Mouse (Mus musculus) cerebellum, adult 2 months (tissue): ENCODE measurements around the gene Cyp2j13. TPM values are rescaled to one million over a fixed set of nuclear protein-coding genes. Genes with fewer than 3 reads are reported as not detected.
"Not testable (repeated sequence)": the region's sequence is repeated elsewhere in the genome, so short reads cannot be mapped to it uniquely, and the experiment has no call there.

Source experiments
- DNase-seq, 2 experiments: peaks; one replicate each; pipeline ENCODE4 v3.0.0; 2021
- H3K27ac ChIP-seq: fragments of 200-500 bp; 2 replicates; pipeline ENCODE4 v1.5.1; 2012; ENCODE audit warnings: low read length, control low read depth, inconsistent platforms; ENCODE audit not compliant: insufficient read depth
- H3K27me3 ChIP-seq: fragments of 200-500 bp; 2 replicates; pipeline ENCODE4 v1.6.1; 2012; ENCODE audit warnings: inconsistent platforms, mild to moderate bottlenecking, low read length, moderate library complexity; ENCODE audit not compliant: control insufficient read depth, insufficient read depth
- H3K4me1 ChIP-seq: fragments of 200-500 bp; 2 replicates; pipeline ENCODE4 v1.6.1; 2011; ENCODE audit warnings: low read length; ENCODE audit not compliant: control insufficient read depth, insufficient read depth
- H3K4me3 ChIP-seq: fragments of 200-500 bp; replicated peaks from 2 replicates; pipeline ENCODE3; 2011; ENCODE audit warnings: mild to moderate bottlenecking, low read depth, low read length, control low read depth; ENCODE audit not compliant: insufficient read depth
- CTCF ChIP-seq: fragments of 200-500 bp; IDR thresholded peaks from 2 replicates; pipeline ENCODE4 v1.5.1; 2011; ENCODE audit warnings: low read depth, mild to moderate bottlenecking, control low read depth, low read length, moderate library complexity, borderline replicate concordance; ENCODE audit not compliant: insufficient read depth
- POLR2A ChIP-seq: fragments of 200-500 bp; IDR thresholded peaks from 2 replicates; pipeline ENCODE4 v1.6.1; 2011; ENCODE audit warnings: low read length, control low read depth, borderline replicate concordance; ENCODE audit not compliant: insufficient read depth
- WGBS: fragments of 180-500 bp; shearing (Covaris S2); methylation state at CpG from one replicate; pipeline ENCODE4 v1.1.7; 2018; 5-methylcytosine and 5-hydroxymethylcytosine counted together
- polyA plus RNA-seq: library from polyadenylated mRNA; depleted of rRNA; stranded (reverse); fragments of >200 nt; gene quantifications from 2 replicates; pipeline ENCODE4 v1.2.3, GENCODE M21; 2012; rRNA removed

Cyp2j13 gene
- polyA plus RNA-seq, 1 experiment = not detected

- Histone ChIP-seq H3K27me3 (no peaks in the 10 kb centered on the region), H3K4me3 (no peak overlapping the region), H3K27ac (no peak overlapping the region), H3K4me1 (no peaks in the 10 kb centered on the region)
- DNase-seq = no peak
- TF ChIP-seq CTCF = no peak
- TF ChIP-seq POLR2A = no peak
Observed at GRCm38 (mm10) chr4:96022803-96023202, 54.5 kb downstream of the Cyp2j13 start.

- no peak for TF ChIP-seq POLR2A
- DNase-seq = no peak
- Histone ChIP-seq H3K4me1 (no peaks in the 10 kb centered on the region), H3K27me3 (no peaks in the 10 kb centered on the region), H3K27ac (no peak overlapping the region), H3K4me3 (no peak overlapping the region)
- 100% methylated on average over 1 of the region's 1 CpGs for WGBS
Observed at GRCm38 (mm10) chr4:96016875-96017274, 60.5 kb downstream of the Cyp2j13 start.

GRCm38 (mm10) chr4:95982221-95982620 lies 95.1 kb downstream of the Cyp2j13 start:
- not testable (repeated sequence) for DNase-seq, H3K4me1 ChIP-seq, H3K4me3 ChIP-seq, H3K27me3 ChIP-seq, H3K27ac ChIP-seq
- WGBS = 97% methylated on average over 17 of the region's 17 CpGs

Other genes starting within 250 kb of the Cyp2j13 start
- gene Hook1, start 110.3 kb downstream of the Cyp2j13 start, polyA plus RNA-seq = 48.1 and 57.5 TPM in 2 replicates
- 5.7 and 7.9 TPM in 2 replicates for gene Cyp2j12, start 63.6 kb upstream of the Cyp2j13 start, polyA plus RNA-seq
- gene Cyp2j7, start 159.1 kb upstream of the Cyp2j13 start, polyA plus RNA-seq = not detected in 2 replicates